Mouse (Mus musculus) urinary bladder, postnatal 10 days (tissue): ENCODE data around the gene Olfr412.

Experiments
- DNase-seq: peaks from one replicate; pipeline ENCODE4 v3.0.0; 2022; ENCODE audit warnings: low spot score

Gene Olfr412

GRCm38 (mm10) chr11:74414112-74414511, 52.2 kb downstream of the Olfr412 start:
- DNase-seq: no peak

DNA sequence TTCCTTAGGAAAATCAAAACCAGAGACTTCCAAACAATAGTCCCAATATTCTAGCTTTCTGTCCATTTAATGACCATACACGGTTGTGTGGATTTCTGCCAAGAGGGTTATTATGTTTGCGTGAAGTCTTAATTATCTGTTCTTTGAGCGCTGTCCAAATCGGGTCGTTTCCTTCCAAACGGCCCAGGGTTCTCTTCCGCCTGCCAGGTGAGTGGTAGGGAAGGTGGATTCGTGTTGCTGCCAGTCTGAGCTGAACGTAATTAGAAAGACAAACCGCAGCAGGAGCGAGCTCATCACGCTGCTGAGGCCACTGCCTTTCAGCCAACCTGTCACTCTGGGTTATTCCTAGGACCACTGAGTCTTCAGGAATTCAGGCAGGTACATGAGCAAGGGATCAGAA, 53.9 kb downstream of the Olfr412 start:
- no peak for DNase-seq
